Mouse (Mus musculus) gastrocnemius, postnatal 25 days (tissue): ENCODE results near the gene Cnih2. TPM values are rescaled to one million over a fixed set of nuclear protein-coding genes. Genes with fewer than 3 reads are reported as not detected.

Source experiments
- DNase-seq: peaks from one replicate; pipeline ENCODE4 v3.0.0; 2022
- total RNA-seq, 2 experiments: library from RNA; stranded (reverse); gene quantifications; 1 replicate in 1 of 2; 2 replicates in 1 of 2; pipeline ENCODE4 v1.2.3; 2021

Cnih2 gene
- total RNA-seq, 2 experiments from 2014 or later = not detected

- no peak for DNase-seq
These were observed 52.8 kb downstream of the Cnih2 start for GRCm38 (mm10) chr19:5045531-5045930.

Other genes with a start within 250 kb of the Cnih2 start
- 10 to 100 TPM; 28.4 to 41.6 TPM for gene Ctsf, start 243.4 kb downstream of the Cnih2 start, total RNA-seq
- gene Actn3, start 220.6 kb downstream of the Cnih2 start, total RNA-seq = 1,000 to 10,000 TPM; 7,181 to 7,860 TPM
- 1 to 10 TPM; 2.4 to 2.8 TPM for gene Zdhhc24, start 219.9 kb downstream of the Cnih2 start, total RNA-seq
- gene Bbs1, start 191.9 kb downstream of the Cnih2 start, total RNA-seq = 1 to 10 TPM; 1.6 to 2.6 TPM
- gene Dpp3, start 170.2 kb downstream of the Cnih2 start, total RNA-seq = 10 to 100 TPM; 15.6 to 23.4 TPM
- 1 to 10 TPM in 1 of 2 experiments, under 1 TPM in 1; 0.87 to 1.2 TPM for gene Peli3, start 155.4 kb downstream of the Cnih2 start, total RNA-seq
- 10 to 100 TPM; 57.6 to 59.6 TPM for gene Mrpl11, start 136.4 kb downstream of the Cnih2 start, total RNA-seq
- not detected for gene Npas4, start 108.2 kb downstream of the Cnih2 start, total RNA-seq
- 10 to 100 TPM in 1 of 2 experiments, 1 to 10 TPM in 1; 7.9 to 11.6 TPM for gene Slc29a2, start 74.7 kb downstream of the Cnih2 start, total RNA-seq
- 10 to 100 TPM; 17.9 to 20.1 TPM for gene B4gat1, start 59.7 kb downstream of the Cnih2 start, total RNA-seq
- gene AC124502.3, start 59.6 kb downstream of the Cnih2 start, total RNA-seq = 1 to 10 TPM in 1 of 2 experiments, under 1 TPM in 1; 0.26 to 1.4 TPM
- gene Brms1, start 57.2 kb downstream of the Cnih2 start, total RNA-seq = 10 to 100 TPM; 11.6 to 12.6 TPM
- gene Rin1, start 48.0 kb downstream of the Cnih2 start, total RNA-seq = 1 to 10 TPM; 1.3 to 2.1 TPM
- gene Cd248, start 30.4 kb downstream of the Cnih2 start, total RNA-seq = 10 to 100 TPM; 13.8 to 23.3 TPM
- gene Tmem151a, start 13.0 kb downstream of the Cnih2 start, total RNA-seq = not detected
- gene Yif1a, start 10.0 kb downstream of the Cnih2 start, total RNA-seq = 10 to 100 TPM; 38.1 to 47.5 TPM
- 100 to 1,000 TPM; 113 to 127 TPM for gene Rab1b, start 8.6 kb upstream of the Cnih2 start, total RNA-seq
- gene Klc2, start 20.0 kb upstream of the Cnih2 start, total RNA-seq = 10 to 100 TPM; 51.9 TPM
- gene Pacs1, start 174.6 kb upstream of the Cnih2 start, total RNA-seq = 1 to 10 TPM; 5.6 to 6.5 TPM
- 10 to 100 TPM; 65.4 to 69.5 TPM for gene Sf3b2, start 196.9 kb upstream of the Cnih2 start, total RNA-seq
- gene Gal3st3, start 199.8 kb upstream of the Cnih2 start, total RNA-seq = not detected
- not detected for gene Catsper1, start 237.2 kb upstream of the Cnih2 start, total RNA-seq